Mouse (Mus musculus) myocyte (in vitro differentiated cells): ENCODE results near the gene Ube3c.

Source experiments
- CEBPB ChIP-seq: IDR thresholded peaks from 2 replicates; pipeline ENCODE4 v1.6.1; 2011; ENCODE audit warnings: mild to moderate bottlenecking, moderate library complexity; ENCODE audit not compliant: poor library complexity, insufficient read depth, severe bottlenecking
- MAX ChIP-seq: IDR thresholded peaks from one replicate; pipeline ENCODE4 v1.6.1; 2011; ENCODE audit warnings: low read depth, mild to moderate bottlenecking, control low read depth
- POLR2A ChIP-seq: IDR thresholded peaks from one replicate; pipeline ENCODE4 v1.6.1; 2011; ENCODE audit warnings: low read depth, mild to moderate bottlenecking, control low read depth, moderate library complexity; ENCODE audit not compliant: insufficient read length

- no peak for TF ChIP-seq CEBPB
- no peak for TF ChIP-seq MAX
- no peak for TF ChIP-seq POLR2A
Measured at GRCm38 (mm10) chr5:29707241-29707640, 138.2 kb downstream of the Ube3c start.
